Mouse (Mus musculus): ENCODE data around the gene Traf3ip3.

GRCm38 (mm10) chr1:193130839-193131238, 70.7 kb downstream of the Traf3ip3 start:
- no peak for TF ChIP-seq POLR2A (IDR thresholded peaks at IDR 0.05; ENCODE audit: borderline replicate concordance, insufficient read depth, low read length)
- no peak for TF ChIP-seq CTCF (IDR thresholded peaks at IDR 0.05; ENCODE audit: borderline replicate concordance, insufficient read depth, low read depth, low read length)
